Mouse (Mus musculus) testis, adult 10 weeks (tissue): ENCODE data around the gene Lypd1. TPM values are rescaled to one million over a fixed set of nuclear protein-coding genes. Genes with fewer than 3 reads are reported as not detected.

Experiments
- polyA plus RNA-seq: library from polyadenylated mRNA; stranded (reverse); fragments of 350-450 nt; fragmentation: Illumina TruSeq; extraction: RNeasy Lipid Tissue Mini Kit (QIAGEN cat#74804); gene quantifications from one replicate; pipeline ENCODE4 v1.2.3, GENCODE M21; 2014; ENCODE audit warnings: low read depth, low replicate concordance

The Lypd1 gene
- not detected for polyA plus RNA-seq

GRCm38 (mm10) chr1:125912601-125913600, at the start of gene Lypd1:
TSS of gene Lypd1 (minus strand) at chr1:125913101.

Other genes starting within 250 kb of the Lypd1 start
- 1.5 TPM for gene Gpr39, start 236.1 kb downstream of the Lypd1 start, polyA plus RNA-seq